Mouse (Mus musculus) spleen, adult 12 weeks (tissue): Measurements from ENCODE around the gene Adamts15.

Experiments used
- DNase-seq: peaks from one replicate; pipeline ENCODE4 v3.0.0; 2022; ENCODE audit warnings: low spot score

Adamts15 gene

DNA sequence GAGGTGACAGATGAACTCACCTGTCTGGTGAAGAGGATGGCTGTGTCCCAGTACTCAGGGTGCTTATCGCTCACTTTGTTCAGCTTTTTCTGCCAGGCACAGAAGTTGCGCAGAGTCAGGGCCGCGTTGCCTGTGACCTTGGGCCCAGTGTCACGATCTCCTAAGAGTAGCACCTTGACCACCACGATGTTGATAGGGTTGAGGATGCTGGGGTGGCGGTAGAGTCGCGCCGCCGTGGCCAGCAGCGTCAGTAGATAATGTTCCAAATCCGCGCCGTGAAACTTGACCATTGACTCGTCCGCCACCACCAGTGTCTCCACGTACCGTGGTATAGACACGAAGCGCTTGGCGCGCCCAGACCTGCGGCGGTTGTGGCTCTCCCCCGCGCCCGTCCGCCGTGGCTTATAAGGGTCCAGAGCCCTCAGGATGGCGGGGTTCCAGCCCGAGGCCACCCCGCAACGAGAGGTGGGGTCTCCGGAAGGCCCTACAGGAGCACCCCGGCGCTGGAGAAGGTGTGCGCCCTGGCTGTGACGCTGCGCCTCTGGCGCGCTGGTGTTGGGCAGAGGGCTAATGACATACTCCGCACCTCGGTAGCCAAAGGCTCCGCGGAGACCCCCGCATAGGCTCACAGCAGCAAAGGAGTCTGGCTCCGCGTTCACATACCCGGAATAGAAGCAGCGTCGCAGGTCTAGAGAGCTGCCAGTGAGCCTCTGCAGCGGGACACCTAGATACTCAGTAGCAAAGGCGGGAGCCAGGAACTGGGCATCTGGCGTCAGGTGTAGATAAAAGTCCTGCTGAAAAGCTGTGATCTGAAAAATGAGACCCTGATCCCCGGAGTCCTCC, 770 bp downstream of the Adamts15 start:
- DNase-seq = no peak

DNA sequence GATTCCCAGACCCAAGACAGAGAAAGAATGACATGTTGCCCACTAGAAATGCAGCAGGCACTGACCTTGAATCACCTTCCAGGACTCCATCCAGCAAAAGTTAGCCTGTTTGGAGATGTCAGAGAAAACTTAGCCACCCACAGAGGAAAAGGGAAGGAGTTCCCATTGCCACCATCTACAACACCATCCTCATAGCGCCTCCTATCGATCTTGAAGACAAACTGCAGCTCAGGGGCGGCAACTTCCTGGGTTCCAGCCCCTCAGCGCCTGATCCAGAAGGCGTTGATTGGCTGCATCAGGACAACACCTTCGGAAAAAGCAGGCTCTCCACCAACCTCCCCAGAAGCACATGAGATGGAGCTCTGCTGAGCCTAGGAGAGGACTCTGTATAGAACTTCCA, 1.5 kb downstream of the Adamts15 start:
- DNase-seq = no peak

DNA sequence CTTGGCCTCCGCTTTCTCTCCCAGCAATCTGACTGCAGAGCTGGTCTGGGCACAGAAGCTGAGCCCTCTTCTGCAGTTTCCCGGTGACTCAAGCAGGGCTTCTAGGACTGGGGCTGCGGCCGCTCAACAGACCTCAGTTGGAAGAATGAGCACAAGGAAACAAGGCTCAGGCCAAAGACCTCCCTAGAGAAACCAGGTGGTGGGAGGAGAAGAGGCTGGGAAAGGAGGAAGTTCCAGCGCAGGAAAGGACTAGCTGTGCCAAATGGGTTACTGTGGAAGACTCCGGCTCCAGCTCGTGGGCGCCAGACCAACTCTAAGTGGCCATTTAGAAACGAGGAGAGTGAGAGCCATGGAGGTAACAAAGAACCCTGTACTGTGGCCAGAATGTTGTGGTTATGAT, 2.6 kb downstream of the Adamts15 start:
- DNase-seq = no peak

DNA sequence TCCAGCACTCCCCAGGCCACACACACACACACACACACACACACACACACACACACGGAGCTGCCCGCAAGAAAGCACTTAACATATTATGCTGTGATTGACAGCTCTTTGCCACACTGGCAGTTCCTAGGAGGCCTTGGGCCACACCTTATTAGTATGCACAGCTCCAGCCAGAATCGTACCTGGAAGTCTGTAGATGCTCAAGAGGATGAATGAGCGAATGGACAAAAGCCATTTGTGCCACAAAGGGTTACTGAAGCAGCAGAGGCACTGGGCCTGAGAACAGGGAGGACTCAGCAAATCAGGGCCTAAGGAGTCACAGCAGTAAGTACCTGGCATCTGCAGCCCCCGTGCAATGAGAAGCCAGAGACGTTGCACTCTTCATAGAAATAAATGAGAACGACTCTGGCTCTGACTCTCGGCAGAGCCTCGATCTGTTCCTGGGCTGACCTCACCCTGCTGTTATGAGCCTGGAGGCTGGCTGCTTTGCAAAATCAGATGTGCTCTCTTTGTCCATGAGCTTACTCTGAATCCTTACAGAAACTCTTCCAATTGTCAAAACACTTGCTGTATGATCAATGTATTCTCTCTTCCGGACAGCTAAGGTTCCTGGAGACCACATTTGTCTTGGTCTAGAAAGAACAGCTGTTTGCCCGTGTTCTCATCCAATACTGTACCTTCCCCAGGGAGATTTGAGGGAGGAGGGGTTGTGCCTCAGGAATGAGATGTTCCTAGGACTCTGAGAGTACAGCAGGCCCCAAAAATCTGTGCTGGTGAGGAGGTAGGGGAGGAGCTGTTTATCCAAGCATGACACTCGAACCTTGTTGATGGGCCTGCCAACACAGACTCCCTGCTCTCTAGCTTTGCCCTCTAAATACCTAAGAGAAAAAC, 3.5 kb downstream of the Adamts15 start:
- no peak for DNase-seq

DNA sequence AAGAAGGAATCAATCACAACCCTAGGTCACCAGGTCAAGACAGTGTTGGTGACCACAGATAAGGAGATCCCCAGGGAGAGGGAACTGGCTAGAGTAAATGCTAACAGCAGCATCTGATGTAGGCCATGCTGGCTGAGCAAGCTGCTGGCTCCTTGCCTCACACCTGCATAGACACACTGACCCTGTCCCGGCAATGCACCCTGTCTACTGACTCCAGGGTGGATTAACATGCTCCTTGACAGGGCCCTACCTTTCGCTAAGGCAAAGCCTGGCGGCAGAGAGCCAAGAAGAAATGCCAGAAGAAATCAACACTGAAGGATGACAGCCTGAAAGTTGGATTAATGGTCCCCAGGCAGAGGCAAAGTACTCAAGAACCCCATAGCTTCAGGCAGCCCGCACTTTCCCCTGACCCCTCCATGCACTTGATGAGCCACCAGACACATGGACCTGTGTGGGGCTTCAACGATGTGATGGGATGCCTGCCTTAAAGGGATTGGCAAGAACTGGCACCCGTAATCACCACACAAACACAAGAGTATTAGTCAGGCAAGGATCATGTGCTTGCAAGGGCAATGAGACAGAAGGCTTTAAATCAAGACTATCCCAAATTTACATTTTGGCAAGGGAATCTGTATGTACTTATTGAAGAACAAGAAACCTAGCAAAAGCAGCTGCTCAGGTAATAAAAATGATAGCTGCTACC, 5.8 kb downstream of the Adamts15 start:
- no peak for DNase-seq

DNA sequence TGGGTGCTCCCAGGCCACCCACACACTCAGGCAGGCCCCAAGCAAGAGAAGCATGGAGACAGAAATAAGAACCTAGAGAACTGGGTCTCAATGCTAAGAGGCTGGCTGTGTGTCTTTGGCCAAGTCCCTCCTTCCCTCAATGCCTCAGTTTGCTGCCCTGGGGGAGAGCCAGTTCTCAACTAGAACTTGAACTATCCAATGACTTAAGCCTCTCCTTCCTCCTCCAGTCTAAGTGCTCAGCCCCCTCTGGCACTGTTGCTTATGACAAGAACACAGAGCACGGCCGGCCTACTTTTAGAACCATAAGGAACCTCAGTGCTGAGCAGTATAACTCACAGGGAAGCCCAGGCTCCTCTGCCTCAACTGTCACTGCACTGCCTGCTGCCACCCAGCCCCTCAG, 8.0 kb downstream of the Adamts15 start:
- no peak for DNase-seq

DNA sequence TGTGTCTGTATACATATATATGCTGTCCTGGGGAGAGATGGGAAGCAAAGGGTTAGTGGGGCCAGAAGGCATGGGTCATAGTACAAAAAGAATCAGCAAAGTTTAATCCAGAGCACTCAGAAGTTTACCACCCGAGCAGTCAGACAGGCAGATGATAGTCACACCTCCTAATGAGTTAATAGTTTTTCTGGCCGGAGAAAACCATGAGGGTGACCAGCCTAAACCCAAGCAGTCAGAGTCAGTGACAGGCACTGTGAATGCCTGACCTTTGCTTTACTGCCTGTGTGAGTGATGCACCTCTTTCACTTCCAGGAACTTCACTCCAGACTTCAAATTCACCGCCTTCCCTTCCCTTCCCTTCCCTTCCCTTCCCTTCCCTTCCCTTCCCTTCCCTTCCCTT, 8.8 kb downstream of the Adamts15 start:
- DNase-seq = no peak

DNA sequence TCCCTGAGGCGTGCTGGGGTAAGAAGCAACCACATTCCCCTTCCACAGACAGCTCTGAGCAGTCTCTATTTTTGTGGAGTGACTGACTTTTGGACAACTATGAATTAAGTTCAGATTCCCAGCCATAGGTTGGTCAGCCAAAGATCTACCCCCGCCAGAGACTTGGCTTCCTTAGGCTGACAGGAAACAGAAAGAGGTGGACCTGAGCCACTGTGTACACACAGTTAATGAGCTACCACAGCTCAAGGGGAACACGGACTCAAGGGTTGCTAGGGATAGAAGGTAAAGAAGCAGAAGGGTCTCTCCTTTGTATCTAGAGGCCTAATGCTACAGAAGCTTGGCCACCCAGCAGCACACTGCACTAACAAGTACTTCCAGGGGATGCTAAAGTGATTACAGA, 10.1 kb downstream of the Adamts15 start:
- no peak for DNase-seq

DNA sequence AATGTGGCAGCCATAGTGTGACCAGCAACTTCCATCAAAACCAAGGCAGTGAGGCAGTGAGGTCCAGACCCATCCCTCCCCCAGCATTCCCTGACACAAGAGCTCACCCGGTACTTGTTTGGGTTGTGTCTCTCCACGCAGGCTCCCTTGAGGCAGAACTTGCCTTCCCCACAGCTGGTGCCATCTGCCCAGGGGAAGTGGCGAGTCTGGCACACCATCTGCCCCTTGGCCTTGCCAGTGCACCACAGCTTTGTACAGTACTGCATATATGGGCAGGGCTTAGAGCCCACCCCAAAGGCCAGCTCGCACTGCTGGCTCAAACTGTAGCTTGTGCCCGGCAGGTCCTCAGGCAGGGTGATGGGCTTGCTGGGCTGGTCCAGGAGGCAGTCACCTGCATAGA, 11.8 kb downstream of the Adamts15 start:
- DNase-seq = no peak

DNA sequence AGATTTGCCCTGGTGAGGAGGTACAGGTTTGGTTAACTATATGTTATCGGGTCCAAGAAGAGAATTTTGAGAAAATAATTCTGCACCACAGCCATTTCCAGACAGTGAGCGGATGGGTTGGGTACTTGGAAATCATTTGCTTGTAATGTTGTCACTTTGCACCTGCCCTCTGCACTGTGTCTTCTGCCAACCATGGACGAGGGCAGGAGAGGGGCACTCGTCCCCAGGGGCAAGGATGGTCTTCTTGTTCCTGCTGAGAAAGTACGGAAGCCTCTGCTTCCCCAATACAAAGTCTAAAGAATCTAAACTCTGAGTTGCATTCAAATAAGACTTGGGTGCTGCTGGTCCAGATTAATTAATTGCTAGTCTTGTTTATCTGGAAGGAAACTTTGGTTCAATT, 13.3 kb downstream of the Adamts15 start:
- no peak for DNase-seq

DNA sequence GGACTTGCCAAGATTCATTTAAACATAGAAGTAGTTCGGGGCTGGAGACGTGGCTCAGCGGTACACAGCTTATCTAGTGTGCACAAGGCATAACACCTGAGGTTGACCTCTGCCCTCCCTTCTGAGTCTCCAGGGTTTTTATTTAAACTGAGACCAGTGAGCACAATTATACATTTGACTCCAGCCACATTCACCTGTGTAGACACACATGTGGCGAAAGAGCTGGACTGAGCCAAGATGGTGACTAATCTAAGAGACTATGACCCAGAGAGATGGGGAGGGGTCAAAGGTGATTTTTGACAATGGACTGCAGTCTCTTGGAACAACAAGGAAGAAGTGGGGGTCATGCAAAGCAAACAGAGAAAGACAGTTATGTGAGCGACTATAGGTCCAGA, 14.0 kb downstream of the Adamts15 start:
- DNase-seq = no peak

DNA sequence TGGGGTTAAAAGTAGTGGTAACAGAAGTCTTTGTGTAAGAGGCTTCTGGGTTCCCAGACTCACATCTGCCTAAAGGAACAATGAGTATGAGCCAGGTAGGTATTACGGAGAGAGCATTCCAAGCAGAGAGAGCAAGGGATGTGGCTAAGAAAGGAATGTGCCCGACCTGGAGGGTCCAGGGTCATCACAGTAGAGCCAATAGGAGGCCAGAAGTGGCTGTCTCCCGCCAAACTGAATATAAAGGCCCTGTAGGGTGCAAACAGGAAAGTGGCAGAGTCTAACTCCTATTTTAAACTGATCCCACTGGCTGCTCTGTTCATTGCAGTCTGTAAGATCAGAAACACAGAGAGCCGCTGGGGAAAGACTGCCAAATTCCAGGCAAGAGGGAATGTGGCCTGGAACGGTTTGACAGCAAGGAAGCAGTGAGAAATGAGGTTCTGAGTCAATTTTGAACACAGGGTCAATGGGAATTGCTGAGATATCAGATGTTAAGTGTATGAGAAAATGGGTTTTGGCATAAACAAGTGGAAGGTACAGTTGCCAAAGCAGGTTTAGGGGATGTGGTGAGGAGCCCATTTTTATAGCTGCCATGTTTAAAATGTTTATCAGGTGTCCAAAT, 14.5 kb downstream of the Adamts15 start:
- DNase-seq = no peak

DNA sequence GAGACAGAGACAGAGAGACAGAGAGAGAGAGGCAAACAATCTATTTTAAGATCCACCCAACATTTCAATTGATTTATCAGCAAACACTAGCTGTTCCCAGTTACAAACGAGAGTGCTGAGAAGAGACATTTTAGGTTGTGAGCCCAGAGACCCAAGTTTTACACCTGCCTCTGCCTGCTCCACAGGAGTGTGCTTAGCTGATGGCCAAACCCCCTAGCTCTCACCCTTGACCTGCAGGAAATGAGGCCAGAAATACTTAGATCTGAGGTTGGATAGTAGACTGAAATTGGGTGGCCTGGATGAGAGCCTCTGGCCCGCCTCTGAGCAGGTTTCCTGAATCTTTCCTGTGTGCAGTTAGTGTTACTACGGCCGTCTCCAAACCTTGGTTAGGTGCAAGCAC, 15.8 kb downstream of the Adamts15 start:
- DNase-seq = no peak

DNA sequence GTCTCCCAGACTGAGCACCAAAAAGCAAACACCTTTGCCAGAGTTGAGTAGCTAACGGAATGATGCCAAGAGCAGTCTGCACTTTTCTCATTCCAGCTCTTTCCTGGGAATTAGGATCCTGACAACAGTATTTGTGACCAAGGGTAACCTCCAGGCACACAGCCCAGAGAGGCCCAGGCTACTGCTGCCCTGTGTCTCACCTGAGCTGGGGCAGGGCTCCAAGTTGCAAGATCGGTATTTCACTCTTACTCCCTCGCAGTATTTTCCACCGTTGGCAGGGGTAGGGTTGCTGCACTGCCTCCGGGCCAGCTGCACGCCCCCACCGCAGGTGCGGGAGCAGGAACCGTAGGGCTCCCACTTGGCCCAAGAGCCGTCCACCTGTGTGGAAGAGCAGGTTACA, 16.4 kb downstream of the Adamts15 start:
- DNase-seq = no peak

DNA sequence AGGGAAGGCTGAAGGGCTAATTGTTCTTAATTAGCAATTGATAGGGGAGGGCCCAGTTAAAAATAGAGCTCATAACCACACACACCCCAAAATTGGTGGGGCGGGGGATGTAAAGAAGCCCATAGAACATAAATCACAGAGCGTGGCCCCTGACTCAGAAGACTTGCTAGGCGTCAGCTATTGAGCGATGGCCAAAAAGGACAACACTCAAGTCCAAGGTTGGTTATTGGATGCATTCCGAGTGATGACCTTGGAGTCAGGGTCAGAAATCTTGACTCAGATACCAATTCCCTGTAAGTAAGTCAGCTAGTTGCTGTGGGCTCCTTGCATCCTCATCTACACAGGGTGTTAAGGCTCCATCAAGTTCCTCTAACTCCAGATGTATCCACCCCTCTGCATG, 19.0 kb downstream of the Adamts15 start:
- no peak for DNase-seq

DNA sequence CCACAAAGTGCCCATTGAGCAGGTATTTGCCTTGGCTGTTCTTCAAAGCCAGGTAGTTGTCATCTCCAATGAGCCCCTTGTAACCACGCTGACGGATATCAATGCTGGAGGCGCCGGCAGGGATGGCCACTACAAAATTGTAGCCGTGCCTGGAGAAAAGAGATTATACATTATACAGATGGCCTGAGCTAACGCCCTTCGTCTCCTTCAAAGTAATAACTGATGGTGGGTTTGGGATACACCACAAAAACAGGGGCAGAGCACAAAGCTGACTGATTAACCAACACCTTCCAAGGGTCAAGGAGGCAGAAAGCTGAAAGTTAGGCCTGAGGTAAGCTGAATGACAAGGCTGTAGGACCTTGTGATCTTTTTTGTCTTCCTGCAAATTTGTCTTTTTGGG, 19.6 kb downstream of the Adamts15 start:
- no peak for DNase-seq

DNA sequence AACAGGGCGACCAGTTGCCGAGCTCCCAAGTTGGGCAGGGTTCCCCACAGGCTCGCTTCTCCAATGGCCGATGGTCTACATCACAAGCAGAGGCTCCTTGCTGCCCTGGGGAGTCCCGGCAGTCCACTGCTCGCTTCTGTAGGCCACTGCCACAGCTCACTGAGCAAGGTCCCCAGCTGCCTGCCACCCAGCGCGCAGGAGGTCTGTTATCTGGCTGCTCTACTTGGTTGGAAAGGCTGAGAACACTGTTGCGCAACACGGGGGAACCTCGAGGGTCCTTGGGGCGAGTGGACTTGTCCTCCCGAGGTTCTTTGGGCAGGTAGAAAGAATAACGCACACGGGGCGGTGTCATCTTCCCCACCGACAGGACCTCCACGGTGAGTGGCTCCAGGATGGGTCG, 20.1 kb downstream of the Adamts15 start:
- no peak for DNase-seq

DNA sequence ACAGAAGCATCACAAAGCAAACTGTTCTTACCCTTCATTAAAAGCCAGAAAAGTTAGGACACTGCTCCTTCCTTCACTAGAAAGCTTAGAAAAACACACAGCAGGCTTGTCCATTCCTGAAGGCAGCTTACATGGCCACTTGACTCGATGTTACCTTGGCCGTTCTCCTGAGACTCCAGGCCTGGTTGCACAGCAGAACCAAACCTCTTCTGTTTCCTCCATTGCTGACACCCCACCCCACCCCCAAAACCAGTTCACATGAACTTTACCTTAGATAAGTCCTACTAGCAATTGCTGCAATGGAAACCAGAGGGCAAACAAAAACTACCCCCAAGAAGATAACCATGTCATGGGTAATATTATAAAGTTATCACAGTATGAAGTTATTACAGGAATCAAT, 25.1 kb downstream of the Adamts15 start:
- no peak for DNase-seq

DNA sequence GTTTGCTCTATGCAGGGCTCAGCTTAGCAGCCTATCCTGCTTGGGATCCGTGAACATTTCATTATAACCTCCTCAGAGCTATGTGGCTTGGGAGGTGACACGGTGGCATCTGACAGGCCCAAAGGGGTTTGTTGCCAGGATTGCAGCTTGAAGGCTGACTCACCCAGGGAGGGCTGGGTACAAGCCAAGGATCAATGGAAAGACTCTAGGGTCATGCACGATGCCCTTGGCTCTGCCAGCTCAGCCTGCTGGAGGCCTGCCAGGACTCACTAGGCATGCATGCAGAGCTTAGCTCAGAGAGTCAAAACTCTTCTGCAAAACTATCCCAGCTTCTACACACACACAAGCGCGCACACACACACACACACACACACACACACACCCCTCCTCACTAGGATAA, 25.5 kb downstream of the Adamts15 start:
- DNase-seq = no peak

DNA sequence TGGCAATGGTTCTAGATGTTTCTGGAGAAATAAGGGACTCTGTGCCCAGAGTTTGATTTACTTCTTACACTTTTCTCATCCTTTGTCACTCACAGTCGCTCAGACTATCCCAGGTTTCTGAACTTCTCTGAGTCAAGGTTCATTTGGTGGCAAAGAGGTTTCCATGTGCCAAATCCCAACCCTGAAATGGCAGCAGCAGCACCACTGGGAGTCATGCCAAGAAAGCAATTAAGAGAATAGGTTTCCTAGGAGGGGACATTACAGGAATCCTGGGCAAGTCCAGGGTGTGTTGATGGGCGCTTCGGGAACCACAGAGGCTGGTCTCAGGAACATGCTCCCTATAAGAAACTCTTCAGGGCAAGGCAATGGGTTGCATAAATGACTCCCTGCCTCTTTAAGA, 26.6 kb downstream of the Adamts15 start:
- DNase-seq = no peak

DNA sequence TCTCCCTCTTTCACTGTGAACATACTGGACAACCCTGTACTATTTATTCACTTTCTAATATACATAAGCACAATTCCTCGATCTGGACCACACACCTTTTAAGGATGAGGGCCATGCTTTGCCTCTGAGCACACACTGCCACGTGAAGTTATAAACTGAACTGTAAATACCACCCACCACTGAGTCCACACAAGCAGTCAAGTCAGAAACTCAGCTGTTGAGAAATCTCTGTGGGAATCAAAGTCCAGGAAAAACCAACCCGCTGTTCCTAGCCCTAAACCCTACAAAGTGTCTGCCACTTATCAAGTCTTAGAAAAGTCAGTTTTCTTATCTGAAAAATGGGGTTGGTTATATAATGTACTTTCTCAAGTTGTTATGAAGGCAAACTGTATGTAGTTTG, 36.0 kb downstream of the Adamts15 start:
- no peak for DNase-seq

DNA sequence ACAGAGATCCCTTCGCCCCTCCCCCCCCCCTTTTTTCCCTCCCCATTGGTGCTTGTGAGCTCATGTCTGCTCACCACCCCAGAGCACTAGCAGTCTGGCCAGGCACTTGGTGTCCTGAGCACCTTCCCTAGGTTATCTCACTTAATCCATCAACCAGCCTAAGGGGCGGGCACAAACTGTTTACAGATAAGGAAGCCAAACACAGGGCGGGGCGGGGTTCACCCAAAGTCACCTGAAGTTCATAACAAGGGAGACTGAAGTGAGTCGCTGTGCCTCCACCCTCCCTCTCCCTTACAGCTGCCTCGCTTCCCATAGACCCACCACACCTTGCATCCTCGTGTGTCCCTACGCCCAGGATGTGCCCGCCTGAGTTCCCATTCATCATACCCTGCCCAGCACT, 41.7 kb downstream of the Adamts15 start:
- DNase-seq = no peak

DNA sequence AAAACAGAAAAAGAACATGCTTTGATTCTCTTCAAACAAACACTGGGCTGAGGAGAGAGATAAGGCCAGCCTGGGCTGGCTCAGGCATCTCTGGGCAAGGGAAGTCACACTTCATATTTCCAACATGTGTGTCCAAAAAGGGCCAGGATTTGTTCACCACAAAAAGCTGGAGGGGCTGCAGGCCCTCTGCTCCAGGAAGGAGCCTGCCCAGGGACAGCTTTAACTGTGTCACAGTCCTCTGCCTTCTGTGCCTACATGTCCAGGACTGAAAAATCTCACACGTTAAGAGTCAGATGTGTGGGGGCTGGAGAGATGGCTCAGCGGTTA, 42.3 kb downstream of the Adamts15 start:
- no peak for DNase-seq
